Comparison of ENCODE assay signal across 14 mouse cellular contexts in genomic region chr10:77284832-77285231, GRCm38 (mm10).
"Had no signal": no experiment of that assay in that cellular context is flagged by ENCODE, and none has a peak within 500 bp of the region (broad histone marks: within the 10 kb centered on the region; RNA-seq: fewer than 3 reads in every experiment).

No protein-coding gene starts in this region.

- H3K4me2 ChIP-seq: kidney, embryonic 15.5 days; midbrain, embryonic 11.5 days had no signal

- H3K4me3 ChIP-seq: kidney, embryonic 15.5 days; left cerebral cortex, adult 2 months had no signal

- DNase-seq: kidney, adult 11 months; kidney, adult 8-10 months; kidney, postnatal 10 days; kidney, postnatal 36 days; layer of hippocampus, postnatal 36 days; liver, postnatal 0 days; lung, postnatal 36 days; midbrain, embryonic 14.5 days; thymus, adult 18-20 months; thymus, postnatal 36 days had no signal

- H3K36me3 ChIP-seq: kidney, embryonic 15.5 days had no signal

- ATAC-seq: liver, postnatal 0 days had no signal

- H3K9me3 ChIP-seq: kidney, embryonic 15.5 days had no signal

- H3K27me3 ChIP-seq: kidney, embryonic 15.5 days had no signal

- H3K27ac ChIP-seq: kidney, embryonic 15.5 days; left cerebral cortex, adult 2 months; liver, embryonic 14.5 days had no signal

- H3K4me1 ChIP-seq: kidney, embryonic 15.5 days had no signal

- H3K9ac ChIP-seq: kidney, embryonic 15.5 days; liver, embryonic 14.5 days; liver, postnatal 0 days had no signal
